Mouse (Mus musculus): ENCODE data around the gene Spsb1.

The Spsb1 gene

GRCm38 (mm10) chr4:149855892-149856807, 98.7 kb downstream of the Spsb1 start:
- no peak for DNase-seq (ENCODE audit: low spot score)

GRCm38 (mm10) chr4:149855180-149855891, 99.5 kb downstream of the Spsb1 start:
- no peak for DNase-seq (ENCODE audit: low spot score)

- DNase-seq (ENCODE audit: low spot score) = no peak
Measured at GRCm38 (mm10) chr4:149854770-149855169, 100.1 kb downstream of the Spsb1 start.

GRCm38 (mm10) chr4:149854301-149854708, 100.5 kb downstream of the Spsb1 start:
- DNase-seq (ENCODE audit: low spot score) = no peak

GRCm38 (mm10) chr4:149853698-149854284, 101.1 kb downstream of the Spsb1 start:
- no peak for DNase-seq (ENCODE audit: low spot score)

GRCm38 (mm10) chr4:149851554-149851953, 103.3 kb downstream of the Spsb1 start:
- DNase-seq (ENCODE audit: low spot score) = no peak

- no peak for DNase-seq (ENCODE audit: low spot score)
Measured at GRCm38 (mm10) chr4:149850674-149851073, 104.2 kb downstream of the Spsb1 start.

- no peak for DNase-seq (ENCODE audit: low spot score)
Measured at GRCm38 (mm10) chr4:149850045-149850444, 104.8 kb downstream of the Spsb1 start.

- DNase-seq (ENCODE audit: low spot score) = no peak
Measured at GRCm38 (mm10) chr4:149849035-149849434, 105.8 kb downstream of the Spsb1 start.

- no peak for DNase-seq (ENCODE audit: low spot score)
Measured at GRCm38 (mm10) chr4:149846861-149847631, 107.8 kb downstream of the Spsb1 start.
